Mouse (Mus musculus) CD4-positive, CD25-positive, alpha-beta regulatory T cell, adult 4 months (primary cell): ENCODE data around the gene Otc. TPM values are rescaled to one million over a fixed set of nuclear protein-coding genes. Genes with fewer than 3 reads are reported as not detected.
A peak's percentile ranks its signal among the peaks of the same experiment; 100 is the strongest.

Experiments
- ATAC-seq: one replicate; pipeline ENCODE4 v1.8.0; 2017
- polyA plus RNA-seq, 2 experiments: library from polyadenylated mRNA; unstranded; fragments of 100-300 nt; shearing (Covaris generic); gene quantifications; one replicate each; pipeline ENCODE4 v1.2.1; 2017

Otc gene
- polyA plus RNA-seq: not detected

DNA sequence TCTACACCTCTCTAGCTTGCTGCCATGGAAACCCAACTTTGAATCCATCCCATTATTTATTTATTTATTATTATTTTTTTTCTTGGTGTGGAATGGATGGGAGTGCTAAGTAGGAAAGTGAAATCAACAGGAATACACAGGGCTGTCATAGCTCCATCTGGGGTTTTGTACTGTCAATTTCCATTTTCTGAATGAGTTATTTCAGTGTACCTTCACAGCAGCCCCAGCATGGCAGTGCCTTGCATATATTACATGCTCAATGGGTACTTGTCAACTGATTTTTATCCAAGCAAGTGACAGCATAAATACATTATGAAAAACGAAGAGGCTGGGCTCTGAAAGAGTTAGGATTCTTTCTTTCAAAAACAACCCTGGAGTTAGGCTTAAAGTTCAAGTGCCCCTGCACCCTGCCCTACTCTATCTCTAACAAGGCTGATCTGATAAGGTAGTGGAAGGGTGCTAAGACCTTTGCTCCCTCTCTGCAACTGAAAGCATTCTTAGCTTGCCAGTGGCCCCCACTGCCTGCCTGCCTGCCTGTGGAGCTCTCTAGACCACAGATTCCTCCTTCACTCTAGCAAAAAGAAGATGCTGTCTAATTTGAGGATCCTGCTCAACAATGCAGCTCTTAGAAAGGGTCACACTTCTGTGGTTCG, at the start of gene Otc:
Gene Otc (plus strand): TSS at position 454 of the 653 bp plus-strand sequence.
- ATAC-seq: no peak

DNA sequence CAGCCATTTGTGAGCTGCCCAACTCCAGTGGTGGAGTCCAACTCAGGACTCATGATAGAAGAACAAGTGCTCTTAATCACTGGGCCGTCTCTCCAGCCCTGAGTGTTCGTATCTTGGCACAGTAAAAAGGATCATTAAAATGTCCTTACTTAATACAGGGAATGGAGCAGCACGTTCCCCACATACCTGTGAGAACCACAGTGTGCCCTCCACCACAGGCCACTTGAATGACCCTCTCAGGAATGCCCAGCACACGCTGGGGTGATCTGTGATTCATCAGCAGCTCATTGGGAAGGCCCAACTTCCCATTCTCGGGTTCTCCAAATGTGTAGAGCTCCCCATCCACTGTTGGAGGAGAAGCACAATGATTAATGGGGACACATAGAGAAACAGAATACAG, 46.2 kb upstream of the Otc start:
- no peak for ATAC-seq

DNA sequence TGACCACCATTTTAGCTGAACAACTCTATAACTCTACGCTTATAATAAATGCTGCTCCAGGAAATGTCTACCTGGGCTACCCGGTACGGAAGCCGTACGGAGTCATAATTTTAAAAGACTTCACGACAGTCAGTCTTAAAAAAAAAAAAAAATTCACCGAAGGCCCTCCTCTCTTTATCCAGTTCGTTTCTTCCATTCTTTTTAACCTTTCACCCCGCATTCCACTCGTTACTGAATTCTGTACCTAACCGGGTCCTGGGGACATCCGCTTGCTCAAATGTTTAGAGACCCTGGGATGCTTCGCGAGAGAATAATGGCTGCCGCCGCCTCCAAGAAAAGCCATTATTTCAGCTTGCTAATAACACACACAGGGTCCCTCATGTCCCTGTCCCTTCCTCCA, 36.1 kb upstream of the Otc start:
- peak; percentile 40 for ATAC-seq

DNA sequence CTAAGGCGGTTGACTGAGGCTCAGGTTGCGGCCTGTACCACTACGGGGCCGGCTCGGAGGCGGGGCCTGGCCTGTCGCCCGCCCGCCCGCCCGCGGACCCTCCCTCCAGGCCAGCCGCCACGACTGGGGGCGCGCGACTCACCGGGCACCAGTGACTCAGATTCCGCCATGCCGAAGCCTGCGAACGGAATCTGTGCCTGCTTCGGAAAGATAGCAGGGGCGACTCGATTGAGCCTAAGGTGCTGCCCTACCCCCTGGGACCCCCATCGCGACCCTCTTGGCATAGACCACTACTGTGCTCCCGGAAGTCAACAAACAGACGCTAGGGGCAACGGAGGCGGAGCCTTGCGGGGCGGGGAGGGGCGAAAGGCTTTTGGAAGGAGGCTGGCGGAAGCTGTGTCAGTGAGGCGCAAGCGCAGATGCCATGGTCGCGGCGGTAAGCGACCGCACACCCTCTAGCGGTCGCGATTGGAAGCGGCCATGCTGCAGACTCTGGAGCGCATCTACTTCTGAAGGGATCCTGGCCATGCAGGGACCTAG, 35.6 kb upstream of the Otc start, which contains the start of gene Rpgr:
Gene Rpgr (minus strand): TSS at position 511 of the 540 bp plus-strand sequence.
- peak; percentile 89 for ATAC-seq

DNA sequence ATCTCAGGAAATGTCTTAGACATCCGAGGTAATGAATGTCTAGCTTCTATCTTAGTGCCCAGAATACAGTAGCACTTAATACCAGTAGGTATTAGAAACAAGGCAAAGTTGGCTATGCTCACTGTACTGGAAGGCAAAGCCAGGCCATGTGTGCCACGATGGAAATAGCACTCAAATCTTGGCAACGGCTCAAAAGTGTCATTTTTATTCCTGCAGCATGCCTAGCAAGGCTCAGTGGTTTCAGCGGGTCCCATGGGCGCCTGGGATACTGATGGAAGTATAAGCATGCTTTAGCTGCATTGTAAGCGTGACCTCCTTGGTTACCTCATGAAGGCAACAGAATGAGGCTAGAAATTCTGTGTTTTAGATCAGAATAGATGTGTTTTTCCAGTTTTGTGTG, 32.8 kb upstream of the Otc start:
- ATAC-seq: no peak

DNA sequence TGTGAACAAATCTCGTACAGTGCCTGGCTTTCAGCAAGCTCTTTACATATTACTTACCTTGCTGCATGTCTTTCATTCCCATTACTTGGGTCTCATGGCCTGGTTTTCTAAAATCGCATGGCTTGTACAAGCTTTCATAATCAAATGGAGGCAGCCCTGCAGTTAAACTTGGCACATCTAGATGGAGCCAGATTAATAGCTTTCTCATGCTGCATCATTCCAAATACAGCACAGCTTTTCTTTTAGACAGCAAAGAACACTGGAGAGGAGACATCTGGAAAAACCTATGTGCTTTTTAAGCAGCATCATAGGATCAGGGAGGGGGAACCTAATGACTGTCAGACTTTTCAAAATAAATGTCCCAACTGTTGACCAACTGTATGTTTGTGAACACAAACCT, 19.1 kb upstream of the Otc start:
- ATAC-seq: no peak

DNA sequence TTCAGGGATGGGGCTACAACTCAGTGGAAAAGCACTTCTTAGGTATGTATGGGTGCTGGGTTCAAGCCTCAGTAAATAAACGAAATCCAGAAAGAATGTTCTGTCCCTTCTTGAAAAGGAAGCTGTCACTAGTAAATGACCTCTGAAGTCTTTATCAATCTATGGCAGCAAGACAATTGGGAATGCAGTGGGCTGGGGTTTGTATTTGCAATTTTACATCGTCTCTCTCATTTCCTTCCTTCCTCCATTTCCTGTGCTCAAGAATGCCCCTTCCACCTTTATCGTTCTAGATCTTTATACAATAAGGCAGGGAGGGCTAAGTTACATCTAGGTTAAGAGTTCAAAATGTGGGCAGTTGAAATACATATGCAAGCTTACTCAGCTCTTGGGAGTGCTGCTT, 17.5 kb upstream of the Otc start:
- ATAC-seq: no peak

DNA sequence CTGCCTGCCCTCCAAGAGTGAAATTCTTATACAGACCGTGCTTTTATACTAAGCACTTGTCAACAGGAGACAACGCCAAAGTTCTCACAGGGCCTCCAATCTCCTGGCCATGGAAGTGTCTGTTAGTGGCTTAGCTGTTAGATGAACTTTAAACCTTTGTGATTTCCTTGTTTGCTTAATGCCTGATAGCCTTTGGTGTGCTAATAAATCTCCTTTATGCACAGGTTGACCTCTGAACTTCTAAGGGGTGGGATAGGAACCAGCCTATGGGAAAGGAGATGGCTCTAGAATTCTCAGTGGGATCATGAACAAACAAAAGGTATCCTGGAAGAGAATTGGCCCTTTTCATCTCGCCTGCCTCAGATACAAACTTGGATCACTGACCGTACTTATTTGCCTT, 12.6 kb upstream of the Otc start:
- no peak for ATAC-seq

DNA sequence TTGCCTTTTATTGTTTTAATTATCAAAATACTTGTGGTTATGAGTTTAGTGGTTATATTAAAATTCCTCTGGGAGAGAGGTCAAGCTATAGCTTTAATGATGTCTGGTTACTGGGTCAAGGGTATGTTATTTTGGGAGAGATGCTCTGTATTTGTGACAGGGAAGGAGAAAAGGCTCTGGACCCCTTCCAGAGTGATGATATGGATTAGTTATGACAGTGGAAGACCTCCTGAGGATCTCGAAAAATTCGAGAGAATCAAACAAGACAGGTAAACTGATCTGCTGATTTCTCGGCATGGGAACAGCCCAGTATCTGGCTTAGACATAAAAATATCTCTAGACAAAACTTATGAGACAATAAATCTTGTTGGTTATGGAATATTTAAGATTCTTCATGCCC, 8.2 kb upstream of the Otc start:
- ATAC-seq: no peak

DNA sequence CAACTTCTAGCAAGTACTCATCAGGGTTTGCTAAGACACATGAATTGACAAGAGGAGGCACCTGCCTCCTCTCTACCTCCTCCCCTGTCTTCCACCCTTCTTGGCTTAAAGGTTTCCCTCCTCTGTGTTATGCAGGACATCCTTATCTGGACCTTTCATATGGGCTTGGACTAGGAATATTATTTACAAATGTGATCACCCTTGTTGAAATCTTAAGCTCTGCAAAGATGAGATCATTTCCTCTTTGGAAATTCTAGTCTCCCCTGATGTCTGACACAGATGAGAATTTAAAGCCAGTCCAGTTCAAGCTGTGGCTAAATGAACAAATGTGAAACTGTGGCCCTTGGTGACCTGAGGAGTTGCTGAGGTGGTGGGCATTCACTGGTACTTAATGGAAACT, 748 bp upstream of the Otc start:
- no peak for ATAC-seq

DNA sequence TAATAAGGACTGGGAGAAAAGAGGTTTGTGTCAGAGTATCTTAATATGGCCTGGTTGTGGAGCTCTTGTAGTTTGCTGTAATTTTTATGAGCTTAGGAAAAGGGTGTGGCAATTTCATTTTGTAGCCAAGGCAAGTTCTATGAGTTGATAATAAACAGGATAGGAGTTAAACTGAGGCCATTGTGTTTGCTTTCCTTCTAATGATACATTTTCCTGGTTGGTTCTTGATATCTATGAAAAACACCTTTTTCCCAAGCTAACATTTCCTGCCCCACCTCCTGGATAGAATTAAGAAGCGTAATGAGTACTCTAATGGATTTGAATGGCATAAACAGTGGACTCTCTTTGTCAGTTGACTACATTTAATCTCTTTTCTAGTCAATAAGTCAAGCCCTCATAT, 5.7 kb downstream of the Otc start:
- no peak for ATAC-seq

DNA sequence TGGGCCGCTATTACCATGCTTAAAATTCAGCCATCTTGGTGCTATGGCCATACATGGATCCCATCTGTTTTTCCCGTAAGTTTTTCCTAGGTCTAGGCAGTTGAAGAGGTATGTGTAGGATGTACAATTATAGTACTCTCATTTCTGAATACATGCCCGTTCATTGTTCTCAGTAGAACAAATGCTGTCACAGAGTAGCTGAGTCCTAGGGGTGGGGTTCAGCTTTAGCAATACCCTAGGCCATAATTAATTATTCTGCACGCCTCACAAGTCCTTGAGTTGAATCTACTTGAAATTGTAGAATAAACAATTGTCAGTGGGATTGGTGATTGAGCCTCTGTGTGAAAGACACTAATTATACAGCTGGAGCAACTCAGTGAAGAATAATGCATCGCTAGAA, 6.2 kb downstream of the Otc start:
- ATAC-seq: no peak

DNA sequence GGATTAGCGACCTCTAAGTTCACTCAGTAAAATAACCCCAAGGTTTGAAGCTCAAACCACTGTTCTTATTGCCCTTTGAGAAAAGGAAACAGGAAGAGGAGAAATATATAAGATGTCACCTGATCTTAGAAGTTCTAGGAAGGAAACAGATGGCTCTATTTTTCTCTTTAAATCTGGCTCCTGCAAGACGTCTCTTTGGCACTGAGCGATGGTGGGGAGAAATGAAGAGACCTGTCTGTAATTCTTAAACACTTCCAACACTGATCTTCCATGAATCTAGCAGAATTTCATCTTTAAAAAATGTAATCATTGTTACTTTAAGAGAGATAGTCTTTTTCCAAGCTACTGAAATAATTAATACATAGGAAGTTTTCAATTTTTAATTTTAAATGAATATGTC, 16.2 kb downstream of the Otc start:
- ATAC-seq: no peak

DNA sequence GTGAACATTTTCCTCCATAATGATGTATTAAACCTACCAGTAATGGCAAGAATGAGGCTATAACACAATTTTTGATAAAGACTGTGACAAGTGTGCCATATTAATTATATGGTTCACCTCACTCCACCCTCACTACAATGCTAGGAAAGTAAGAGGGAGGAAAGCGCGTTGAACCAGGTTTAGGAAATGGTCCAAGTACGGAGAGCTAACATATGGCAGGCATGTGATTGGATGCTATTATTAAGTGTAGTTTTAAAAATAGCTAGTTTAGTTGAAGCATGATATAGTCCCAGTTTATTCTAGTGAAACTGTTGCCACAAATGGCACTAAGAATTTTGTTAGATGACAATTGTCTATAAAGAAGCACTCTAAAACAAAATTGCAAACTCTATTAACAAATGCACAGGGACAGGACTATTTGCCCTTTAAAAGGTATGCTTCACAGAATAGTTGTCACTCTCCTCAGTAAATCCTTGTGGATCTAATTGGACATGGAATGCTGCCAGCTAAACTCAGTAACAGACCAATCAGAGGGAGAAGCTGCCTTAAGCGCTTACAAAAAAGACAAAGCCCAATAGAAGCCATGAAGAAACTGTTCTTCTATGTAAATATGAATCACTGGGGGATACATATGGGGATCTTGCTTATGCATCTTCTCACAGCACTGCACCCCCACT, 16.8 kb downstream of the Otc start:
- no peak for ATAC-seq

DNA sequence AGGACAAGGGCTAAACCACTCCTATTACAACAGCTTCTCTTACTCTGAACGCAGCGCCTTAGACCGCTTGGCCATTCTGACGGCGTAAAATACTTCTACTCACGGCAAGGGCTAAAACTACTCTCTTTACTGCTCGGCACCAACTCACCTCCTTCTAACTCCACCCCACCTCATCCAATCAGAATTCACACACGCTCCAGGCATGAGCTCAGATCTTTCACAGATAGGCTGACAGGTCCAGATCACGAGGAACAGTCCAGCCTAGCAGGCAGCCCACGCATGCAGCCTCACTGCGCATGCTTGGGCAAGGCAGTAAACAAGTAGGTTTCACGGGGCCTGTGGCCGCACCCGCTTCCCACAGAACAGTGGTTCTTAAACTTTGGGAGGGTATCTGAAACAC, 45.2 kb downstream of the Otc start:
- ATAC-seq: no peak

DNA sequence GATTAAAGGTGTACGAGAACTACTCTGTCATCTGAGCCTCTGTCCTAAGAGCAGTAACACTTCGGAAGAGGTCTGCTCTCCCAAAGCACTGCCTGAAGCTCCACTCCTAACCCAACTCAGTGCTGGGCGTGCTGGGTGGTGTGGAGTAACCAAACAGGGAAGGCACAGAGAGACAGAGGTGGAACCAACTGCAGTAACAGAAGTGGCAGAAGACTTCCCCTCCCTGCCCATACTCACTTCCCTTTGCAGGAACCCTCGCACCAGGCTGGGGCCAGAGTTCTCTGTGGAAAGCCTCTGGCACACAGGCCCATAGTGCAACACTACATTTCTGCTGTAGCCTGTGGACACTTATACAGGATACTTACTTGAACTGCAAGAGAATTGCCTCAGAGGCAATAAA, 66.1 kb downstream of the Otc start:
- ATAC-seq: no peak

DNA sequence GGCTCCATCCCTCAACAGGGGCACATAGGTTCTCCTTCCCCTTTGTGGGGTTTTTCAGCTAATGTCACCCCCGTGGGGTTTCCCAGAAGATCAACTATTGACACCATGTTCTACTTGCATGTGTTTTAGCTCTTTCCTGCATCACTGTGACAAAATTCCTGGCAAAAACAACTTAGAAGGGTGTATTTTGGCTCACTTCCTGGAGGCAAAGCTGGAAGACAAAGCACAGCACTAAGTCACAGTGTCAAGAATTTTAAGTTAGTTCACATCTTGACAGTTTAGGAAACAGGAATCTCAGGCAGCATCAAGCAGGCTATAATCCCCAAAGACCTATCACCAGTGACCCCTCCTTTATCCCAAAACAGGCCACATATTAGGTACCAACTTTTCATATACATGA, 78.1 kb downstream of the Otc start:
- ATAC-seq: no peak

DNA sequence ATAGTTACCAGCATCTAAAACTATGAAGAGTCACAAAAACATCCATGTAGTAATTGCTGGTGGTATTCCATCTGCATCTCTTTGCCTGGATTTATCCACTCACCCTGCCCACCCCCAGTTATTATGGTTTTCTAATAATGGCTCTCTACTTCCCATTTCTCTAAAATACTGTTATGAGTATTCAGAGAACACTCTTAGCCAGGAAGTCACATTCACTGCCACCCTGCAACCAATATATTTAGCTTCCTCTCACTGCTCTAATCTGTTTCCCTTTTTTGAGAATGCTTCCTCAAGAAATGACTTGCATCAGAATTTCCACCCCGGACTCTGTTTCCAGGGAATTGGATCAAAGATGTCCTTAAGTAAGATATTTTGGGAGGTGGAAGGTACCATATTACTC, 79.6 kb downstream of the Otc start:
- ATAC-seq: no peak

DNA sequence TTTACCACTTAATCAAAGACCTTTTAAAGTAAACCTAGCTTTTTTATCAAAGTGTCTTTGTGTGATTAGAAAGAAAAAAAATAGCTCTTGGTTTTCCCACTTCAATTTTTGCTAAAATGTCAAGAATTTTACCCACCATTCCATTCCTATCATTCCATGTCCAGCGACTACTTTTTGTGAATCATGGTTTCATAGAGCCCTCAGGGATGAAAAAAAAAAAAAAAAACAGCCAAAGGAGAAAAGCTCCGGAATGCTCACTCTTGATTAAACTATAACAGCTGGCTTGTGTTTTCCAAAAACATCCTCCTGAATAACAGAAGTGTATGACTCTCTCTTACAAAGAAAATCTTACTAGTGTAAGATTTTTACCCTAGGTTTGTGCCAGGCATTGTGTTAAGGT, 84.7 kb downstream of the Otc start:
- ATAC-seq: no peak

DNA sequence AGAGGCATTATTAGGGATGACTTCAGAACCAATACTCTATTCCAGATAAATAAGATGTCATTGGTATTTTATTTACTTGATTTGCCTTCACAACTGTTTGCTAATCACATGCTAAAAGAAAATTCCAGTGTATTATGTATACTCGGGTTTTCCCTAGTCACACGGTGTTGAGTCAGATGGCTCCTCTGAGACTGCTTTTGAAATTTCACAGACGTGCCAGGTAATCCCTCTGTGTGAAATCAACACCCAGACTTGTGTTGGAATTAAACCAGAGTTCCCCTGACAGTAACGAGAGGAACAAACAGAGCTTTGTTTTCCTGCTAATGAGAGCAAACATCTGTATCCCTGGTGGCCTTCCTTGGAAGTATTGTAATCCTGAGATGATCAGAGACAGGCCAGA, 103.8 kb downstream of the Otc start:
- ATAC-seq: no peak
